Mouse (Mus musculus) T-helper 17 cell (primary cell): ENCODE measurements around the gene Kcnj9.

Source experiments
- in situ Hi-C, 2 experiments: fragments of 300-600 bp; cut with MboI, MseI; formaldehyde crosslinking; loops; 1 replicate in 1 of 2; 2 replicates in 1 of 2; pipeline ENCODE4 v1.15.1; 2025; ENCODE audit warnings: high pct_unique_total_duplicates in 2 of 2

The Kcnj9 gene

DNA sequence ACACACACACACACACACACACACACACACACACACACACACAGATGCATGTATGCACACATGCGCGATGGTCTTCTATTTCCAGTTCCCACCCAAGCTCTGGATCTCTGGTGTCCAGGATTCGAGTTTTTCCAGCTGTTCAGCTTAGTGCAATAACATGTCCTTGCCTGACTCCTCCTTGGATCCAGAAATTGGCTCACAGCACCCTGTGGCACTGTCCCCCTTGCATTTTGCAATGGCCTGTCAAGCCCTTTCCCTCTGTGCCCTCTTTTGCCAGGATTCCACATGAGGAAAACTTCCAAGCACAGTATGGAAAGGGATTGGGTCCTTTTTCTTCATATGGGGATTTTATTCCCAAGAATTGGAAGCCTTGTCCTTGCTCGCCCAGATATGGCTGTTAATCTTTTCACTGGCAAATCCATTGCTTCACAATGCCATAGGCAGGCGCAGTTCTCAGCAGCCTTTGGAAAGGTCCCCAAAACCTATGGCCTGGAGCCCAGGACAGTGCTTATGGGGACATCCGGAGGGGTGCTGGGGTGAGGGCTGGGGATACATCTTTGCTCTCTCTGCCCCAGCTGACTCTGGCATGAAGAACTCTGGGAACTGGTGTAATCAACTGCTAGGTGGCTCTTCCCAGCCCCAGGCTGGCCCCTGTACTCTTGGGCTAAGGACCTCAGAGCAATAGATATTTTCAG, 32.2 kb downstream of the Kcnj9 start:
- in situ Hi-C loops = no loop called here

DNA sequence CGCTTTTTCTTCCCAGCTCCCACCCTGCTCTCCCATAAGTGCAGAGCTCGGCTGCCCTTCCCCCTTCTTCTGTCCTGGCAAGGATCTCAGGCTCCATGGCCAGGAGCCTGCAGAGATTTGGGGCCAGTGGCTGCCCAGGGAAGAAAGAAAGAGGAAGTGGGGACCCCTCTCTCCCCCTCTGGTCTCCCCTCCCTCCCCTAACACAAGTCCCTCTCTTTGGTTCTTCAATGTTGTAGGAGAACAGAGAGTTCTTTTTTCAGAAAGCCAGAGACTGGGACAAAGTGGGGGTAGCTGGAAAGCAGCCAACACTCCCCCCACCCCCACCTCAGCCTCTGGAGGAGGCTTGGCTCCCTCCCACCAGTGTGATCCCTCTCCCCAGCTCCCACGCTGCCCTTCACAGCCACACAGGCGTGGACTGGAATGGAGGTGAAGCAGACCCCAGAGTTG, 33.3 kb downstream of the Kcnj9 start:
- in situ Hi-C loops = no loop called here

DNA sequence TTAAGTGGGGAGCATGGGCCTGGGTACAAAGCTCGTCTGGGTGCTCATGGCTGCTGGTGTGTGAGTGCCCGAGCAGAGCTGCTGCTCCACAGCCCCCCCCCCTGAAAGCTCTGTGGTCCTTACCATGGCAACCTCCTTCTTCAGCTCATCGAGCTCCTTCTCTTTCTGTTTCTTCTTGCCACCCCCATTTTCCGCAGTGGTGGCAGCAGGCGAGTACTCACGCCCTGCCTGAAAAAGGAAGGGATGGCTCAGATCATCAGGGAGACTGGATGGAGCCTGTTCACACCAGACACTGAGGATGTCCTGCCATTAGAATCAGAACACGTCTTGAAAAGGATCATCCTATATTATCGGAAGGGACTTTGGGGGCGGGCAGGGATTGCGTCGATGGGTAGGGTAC, 35.7 kb downstream of the Kcnj9 start:
- in situ Hi-C loops = no loop called here

GRCm38 (mm10) chr1:172292880-172293279, 36.2 kb downstream of the Kcnj9 start:
- in situ Hi-C loops = no loop called here

DNA sequence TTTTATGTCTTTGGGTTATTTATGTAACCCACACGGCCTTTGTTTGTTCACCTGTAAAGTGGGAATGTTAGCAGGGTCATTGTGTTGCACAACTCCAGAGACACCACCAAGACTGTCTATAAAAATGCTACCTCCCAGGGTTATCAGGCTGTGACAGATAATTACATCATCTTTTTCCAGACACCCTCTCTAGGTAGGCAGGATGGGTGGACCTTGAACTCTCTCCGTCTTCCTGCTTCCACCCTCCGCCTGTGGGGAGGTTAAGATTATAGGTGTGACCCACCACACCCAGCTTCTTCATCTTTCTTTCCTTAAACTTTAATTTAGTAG, 39.5 kb downstream of the Kcnj9 start:
- in situ Hi-C loops = no loop called here

GRCm38 (mm10) chr1:172288900-172289616, 40.1 kb downstream of the Kcnj9 start:
- in situ Hi-C loops = no loop called here

- in situ Hi-C loops = no loop called here
Observed at GRCm38 (mm10) chr1:172286740-172287139, 42.4 kb downstream of the Kcnj9 start.

DNA sequence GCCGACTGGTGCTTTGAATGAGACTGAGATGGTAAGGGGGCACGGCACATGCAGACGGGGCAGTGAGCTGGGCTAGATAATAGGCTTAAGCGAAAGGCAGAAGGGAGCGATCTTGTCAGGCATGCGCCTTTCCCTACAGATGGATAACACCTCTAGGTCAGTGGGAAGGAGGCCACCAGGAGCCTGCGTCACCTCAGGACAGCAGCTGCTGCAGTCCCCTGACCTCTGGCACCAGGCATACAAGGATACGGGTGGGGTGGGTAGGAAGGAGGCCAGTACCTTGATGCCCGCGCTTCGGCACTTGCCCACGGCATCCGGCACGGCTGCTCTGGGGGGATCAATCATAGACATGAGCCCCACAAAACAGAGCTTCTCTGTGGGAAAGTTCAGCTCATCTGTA, 44.9 kb downstream of the Kcnj9 start:
- in situ Hi-C loops = no loop called here

DNA sequence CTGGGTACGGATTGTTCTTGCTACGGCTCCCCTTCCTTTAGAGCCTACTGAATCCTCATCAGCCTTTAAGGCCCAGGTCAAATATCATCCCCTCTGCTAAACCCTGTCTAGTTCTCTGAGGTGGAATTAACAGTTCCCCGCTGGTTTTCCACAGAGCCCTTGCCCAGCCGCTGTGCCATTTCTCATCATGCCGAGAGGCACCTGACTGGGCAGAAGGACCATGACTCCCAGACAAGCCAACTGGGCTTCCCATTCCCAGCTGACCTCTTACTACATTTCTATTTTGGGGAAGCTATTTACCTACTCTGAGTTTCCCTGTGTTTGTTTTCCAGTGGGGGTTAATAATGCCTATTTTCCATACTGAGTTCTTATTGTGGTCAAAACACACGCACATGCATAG, 46.0 kb downstream of the Kcnj9 start:
- in situ Hi-C loops = no loop called here

GRCm38 (mm10) chr1:172281522-172282254, 47.4 kb downstream of the Kcnj9 start:
- in situ Hi-C loops = no loop called here

DNA sequence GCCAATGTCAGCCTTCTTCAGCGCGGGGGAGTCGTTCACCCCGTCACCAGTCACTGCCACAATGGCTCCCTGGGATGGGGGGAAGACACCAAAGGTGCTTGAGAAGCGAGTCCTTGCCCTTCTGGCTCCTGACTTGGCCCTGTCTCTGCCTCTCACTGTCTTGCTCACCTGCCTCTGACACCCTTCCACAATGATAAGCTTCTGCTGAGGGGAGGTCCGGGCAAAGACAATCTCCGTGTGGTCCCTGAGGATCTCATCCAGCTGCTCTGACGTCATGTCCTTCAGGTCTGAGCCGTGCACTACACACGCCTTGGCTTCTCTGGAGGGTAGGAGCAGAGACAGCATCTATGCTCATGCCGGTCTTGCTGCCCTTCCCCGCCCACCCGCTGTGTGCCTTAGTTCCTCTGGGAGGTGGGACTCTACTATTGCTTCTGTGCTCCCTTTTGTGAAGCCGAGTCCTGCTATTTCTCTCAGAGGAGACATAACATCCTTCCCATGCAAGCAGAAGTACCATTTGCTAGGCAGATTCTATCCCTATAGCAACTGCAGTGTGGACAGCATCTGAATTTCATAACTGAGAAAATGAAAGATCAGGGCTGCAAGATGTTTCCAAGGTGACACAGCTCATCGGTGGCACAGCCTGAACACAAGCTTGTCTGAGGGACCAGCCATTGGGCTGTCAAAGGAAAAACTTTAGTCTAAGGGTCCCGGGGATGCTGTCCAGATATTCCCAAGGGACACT, 49.2 kb downstream of the Kcnj9 start:
- in situ Hi-C loops = no loop called here

GRCm38 (mm10) chr1:172278328-172278727, 50.8 kb downstream of the Kcnj9 start:
- in situ Hi-C loops = no loop called here

GRCm38 (mm10) chr1:172277172-172277571, 51.9 kb downstream of the Kcnj9 start:
- in situ Hi-C loops = no loop called here

- in situ Hi-C loops = no loop called here
Observed at GRCm38 (mm10) chr1:172274547-172274946, 54.6 kb downstream of the Kcnj9 start.

DNA sequence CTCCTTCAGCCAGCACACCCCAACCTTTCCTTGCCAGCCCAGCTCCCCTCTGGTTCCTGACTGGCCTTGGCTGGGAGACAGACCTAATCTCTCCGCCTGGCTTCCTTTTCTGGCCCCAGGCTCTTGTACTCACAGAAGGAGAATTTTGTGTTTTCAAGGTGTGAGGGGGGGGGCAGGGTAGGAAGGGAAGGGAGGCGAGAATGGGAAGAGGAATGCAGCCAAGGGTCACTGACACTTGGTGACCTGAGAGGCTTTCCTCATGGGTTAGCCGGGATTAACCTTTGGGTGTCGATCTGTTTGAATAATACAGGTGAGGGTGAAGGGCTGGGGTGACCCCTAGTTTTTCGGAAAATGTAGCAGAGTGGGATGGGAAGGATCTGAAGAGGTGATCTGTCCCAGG, 55.0 kb downstream of the Kcnj9 start:
- in situ Hi-C loops = no loop called here

GRCm38 (mm10) chr1:172273386-172273785, 55.7 kb downstream of the Kcnj9 start:
- in situ Hi-C loops = no loop called here

GRCm38 (mm10) chr1:172271765-172272164, 57.4 kb downstream of the Kcnj9 start:
- in situ Hi-C loops = no loop called here

- in situ Hi-C loops = no loop called here
Observed at GRCm38 (mm10) chr1:172271208-172271607, 57.9 kb downstream of the Kcnj9 start.
